Mouse (Mus musculus): ENCODE results near the gene Zc2hc1b. TPM values are rescaled to one million over a fixed set of nuclear protein-coding genes. Genes with fewer than 3 reads are reported as not detected.

The Zc2hc1b gene
- polyA plus RNA-seq, 1 experiment: not detected

- peaks cover 4% of the 10 kb centered on the region for H3K27me3 ChIP-seq (replicated peaks)
- H3K9me3 ChIP-seq: no peaks in the 10 kb centered on the region
- TF ChIP-seq FLI1 (IDR thresholded peaks at IDR 0.05; ENCODE audit: low read length): no peak
- no peak for TF ChIP-seq GATA1 (IDR thresholded peaks at IDR 0.05; ENCODE audit: borderline replicate concordance, low read length)
- H3K4me1 ChIP-seq: no peaks in the 10 kb centered on the region
- H3K36me3 ChIP-seq (replicated peaks; ENCODE audit: low read length): no peaks in the 10 kb centered on the region
- H3K4me3 ChIP-seq (replicated peaks): no peak overlapping the region
These were observed 74.0 kb downstream of the Zc2hc1b start for GRCm38 (mm10) chr10:13103838-13104237.

- Histone ChIP-seq H3K9me3 (no peaks in the 10 kb centered on the region), H3K36me3 (replicated peaks; ENCODE audit: low read length) (no peaks in the 10 kb centered on the region), H3K4me1 (no peaks in the 10 kb centered on the region), H3K27me3 (replicated peaks) (peaks cover 4% of the 10 kb centered on the region), H3K4me3 (replicated peaks) (no peak overlapping the region)
- TF ChIP-seq FLI1 (IDR thresholded peaks at IDR 0.05; ENCODE audit: low read length): no peak
- TF ChIP-seq GATA1 (IDR thresholded peaks at IDR 0.05; ENCODE audit: borderline replicate concordance, low read length): no peak
These were observed 75.5 kb downstream of the Zc2hc1b start for GRCm38 (mm10) chr10:13102360-13102759.

GRCm38 (mm10) chr10:13100061-13100648, 77.7 kb downstream of the Zc2hc1b start:
- H3K27me3 ChIP-seq (replicated peaks): peaks cover 4% of the 10 kb centered on the region
- H3K4me1 ChIP-seq: no peaks in the 10 kb centered on the region
- TF ChIP-seq FLI1 (IDR thresholded peaks at IDR 0.05; ENCODE audit: low read length): no peak
- no peak for TF ChIP-seq GATA1 (IDR thresholded peaks at IDR 0.05; ENCODE audit: borderline replicate concordance, low read length)
- H3K36me3 ChIP-seq (replicated peaks; ENCODE audit: low read length): no peaks in the 10 kb centered on the region
- H3K4me3 ChIP-seq (replicated peaks): no peak overlapping the region
- no peaks in the 10 kb centered on the region for H3K9me3 ChIP-seq

Other genes with a start within 250 kb of the Zc2hc1b start
- 35.2 and 81.5 TPM in 2 replicates for gene Stx11, start 213.7 kb downstream of the Zc2hc1b start, polyA plus RNA-seq (2012; ENCODE audit: insufficient read depth, low replicate concordance)
- 87.2 and 216 TPM in 2 replicates for gene Sf3b5, start 172.7 kb downstream of the Zc2hc1b start, polyA plus RNA-seq (2012; ENCODE audit: insufficient read depth, low replicate concordance)
- 0.12 TPM in 1 of 2 replicates, not detected in the other for gene Plagl1, start 117.5 kb downstream of the Zc2hc1b start, polyA plus RNA-seq (2012; ENCODE audit: insufficient read depth, low replicate concordance)
- gene Ltv1, start 15.1 kb upstream of the Zc2hc1b start, polyA plus RNA-seq (2012; ENCODE audit: insufficient read depth, low replicate concordance): 1.5 and 18.6 TPM in 2 replicates